Mouse (Mus musculus): Measurements from ENCODE around the gene Crabp2. TPM values are rescaled to one million over a fixed set of nuclear protein-coding genes. Genes with fewer than 3 reads are reported as not detected.

Gene Crabp2
- total and polyA plus RNA-seq, 3 experiments, result 0.38 to 1.0 TPM; not detected in 1

DNA sequence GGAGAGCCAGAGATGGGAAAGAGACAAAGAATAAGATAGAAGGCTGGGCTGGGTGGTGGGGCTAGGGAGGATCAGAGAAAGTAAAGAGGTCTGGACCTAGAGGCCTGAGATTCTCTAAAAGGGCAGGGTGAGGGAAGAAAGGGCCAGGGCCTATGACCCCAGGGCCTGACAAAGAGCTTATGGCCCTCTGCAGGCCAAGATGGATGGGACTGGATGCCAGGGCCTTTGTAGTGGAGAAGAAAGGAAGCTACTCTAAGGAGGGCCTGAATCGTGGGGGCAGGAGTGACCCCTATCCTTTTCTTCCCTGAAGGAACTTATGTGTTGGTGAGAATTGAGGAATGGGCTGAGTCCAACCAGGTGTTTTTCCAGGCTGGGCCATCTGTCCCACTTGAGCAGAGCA, 9.6 kb downstream of the Crabp2 start:
- Histone ChIP-seq H3K27ac (ENCODE audit: insufficient read depth, low read depth) (no peak overlapping the region), H3K9me3 (replicated peaks; ENCODE audit: low read length) (no peaks in the 10 kb centered on the region), H3K79me2 (replicated peaks; ENCODE audit: control insufficient read depth, extremely low read depth, insufficient read depth, poor library complexity, severe bottlenecking) (no peaks in the 10 kb centered on the region), H3K9ac (ENCODE audit: insufficient read depth, low read depth) (no peak overlapping the region), H3K4me3 (replicated peaks in 1 of 3; ENCODE audit: low read depth in 2 of 3, low read length in 2 of 3, poor library complexity in 1 of 3) (no peak overlapping the region), H3K36me3 (replicated peaks in 1 of 2; ENCODE audit: control insufficient read depth in 1 of 2, insufficient read depth in 1 of 2, low read length in 1 of 2) (no peaks in the 10 kb centered on the region), H3K4me2 (ENCODE audit: insufficient read depth, low read depth, poor library complexity, severe bottlenecking) (no peak overlapping the region), H3K27me3 (replicated peaks) (peaks cover 47% of the 10 kb centered on the region), H3K4me1 (ENCODE audit: control insufficient read depth in 1 of 2, insufficient read depth in 2 of 2) (peaks cover 0 to 4% of the 10 kb centered on the region in 2 experiments; a peak in 2 of 4 replicates)
- TF ChIP-seq CTCF (conservative IDR thresholded peaks at IDR 0.05 in 1 of 2, IDR thresholded peaks at IDR 0.05 in 1 of 2; ENCODE audit: low read depth in 2 of 2, low read length in 2 of 2), result no peak
- TF ChIP-seq CHD2 (IDR thresholded peaks at IDR 0.05; ENCODE audit: low read length), result no peak
- TF ChIP-seq MAZ (IDR thresholded peaks at IDR 0.05; ENCODE audit: low read depth, low read length), result no peak
- no peak for TF ChIP-seq CHD1 (IDR thresholded peaks at IDR 0.05; ENCODE audit: low read depth, low read length)
- no peak for TF ChIP-seq NRF1 (IDR thresholded peaks at IDR 0.05; ENCODE audit: low read depth, low read length)
- no peak for TF ChIP-seq RAD21 (IDR thresholded peaks at IDR 0.05; ENCODE audit: low read depth, low read length)
- TF ChIP-seq ZNF384 (IDR thresholded peaks at IDR 0.05; ENCODE audit: low read depth, low read length), result no peak
- no peak for TF ChIP-seq USF1 (IDR thresholded peaks at IDR 0.05; ENCODE audit: low read depth, low read length)
- no peak for TF ChIP-seq MXI1 (IDR thresholded peaks at IDR 0.05; ENCODE audit: low read depth, low read length)
- TF ChIP-seq SMC3 (IDR thresholded peaks at IDR 0.05; ENCODE audit: low read depth, low read length), result no peak
- no peak for TF ChIP-seq USF2 (conservative IDR thresholded peaks at IDR 0.05; ENCODE audit: low read depth, low read length)
- no peak for TF ChIP-seq PAX5 (IDR thresholded peaks at IDR 0.05; ENCODE audit: low read length)
- TF ChIP-seq POLR2AphosphoS2 (IDR thresholded peaks at IDR 0.05; ENCODE audit: low read depth, low read length), result no peak
- TF ChIP-seq ZMIZ1 (IDR thresholded peaks at IDR 0.05; ENCODE audit: low read depth, low read length), result no peak
- TF ChIP-seq E2F4 (IDR thresholded peaks at IDR 0.05; ENCODE audit: insufficient replicate concordance, low read depth, low read length), result no peak
- TF ChIP-seq ETS1 (conservative IDR thresholded peaks at IDR 0.05; ENCODE audit: low read depth, low read length), result no peak
- dilution Hi-C loops (cut with MboI; ENCODE audit: extremely low pct_ligation_motif_present, extremely low pct_unique_long_range_greater_than_20kb, low sequenced_read_pairs), result no loop called here
- no peak for DNase-seq (ENCODE audit: extremely low read depth)
- in situ Hi-C loops (cut with MboI; ENCODE audit: low pct_ligation_motif_present, low pct_unique_long_range_greater_than_20kb, low sequenced_read_pairs), result no loop called here

DNA sequence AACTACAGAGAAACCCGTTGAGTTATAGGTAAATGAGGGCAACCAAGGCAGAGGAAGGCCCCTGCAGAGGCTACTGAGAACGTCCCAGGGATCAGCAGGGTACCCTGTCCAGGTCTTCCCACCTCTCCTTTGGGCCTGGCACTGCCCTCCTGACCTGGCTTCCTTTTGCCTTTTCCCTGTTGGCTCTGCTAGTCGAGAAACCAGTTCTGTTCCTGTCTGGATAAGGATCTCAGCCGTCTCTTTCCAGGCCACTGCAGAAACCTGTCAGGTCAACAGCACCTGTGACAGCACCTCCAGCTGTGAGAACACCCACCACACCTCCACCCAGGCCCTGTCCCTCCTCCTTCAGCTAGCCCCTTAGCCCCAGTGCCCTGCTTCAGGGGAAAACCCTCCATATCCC, 10.0 kb downstream of the Crabp2 start:
- H3K27me3 ChIP-seq (replicated peaks), result peaks cover 52% of the 10 kb centered on the region
- no peak overlapping the region for H3K27ac ChIP-seq (ENCODE audit: insufficient read depth, low read depth)
- dilution Hi-C loops (cut with MboI; ENCODE audit: extremely low pct_ligation_motif_present, extremely low pct_unique_long_range_greater_than_20kb, low sequenced_read_pairs), result no loop called here
- in situ Hi-C loops (cut with MboI; ENCODE audit: low pct_ligation_motif_present, low pct_unique_long_range_greater_than_20kb, low sequenced_read_pairs), result no loop called here
- H3K4me3 ChIP-seq (replicated peaks in 1 of 3; ENCODE audit: low read depth in 2 of 3, low read length in 2 of 3, poor library complexity in 1 of 3), result no peak overlapping the region
- TF ChIP-seq CHD1 (IDR thresholded peaks at IDR 0.05; ENCODE audit: low read depth, low read length) (no peak), MEF2A (IDR thresholded peaks at IDR 0.05; ENCODE audit: borderline replicate concordance, low read depth, low read length) (no peak), NELFE (IDR thresholded peaks at IDR 0.05; ENCODE audit: low read depth, low read length) (no peak), USF2 (conservative IDR thresholded peaks at IDR 0.05; ENCODE audit: low read depth, low read length) (no peak), MXI1 (IDR thresholded peaks at IDR 0.05; ENCODE audit: low read depth, low read length) (no peak), ETS1 (conservative IDR thresholded peaks at IDR 0.05; ENCODE audit: low read depth, low read length) (no peak), KAT2A (IDR thresholded peaks at IDR 0.05; ENCODE audit: insufficient replicate concordance, low read length) (no peak), ZKSCAN1 (IDR thresholded peaks at IDR 0.05; ENCODE audit: borderline replicate concordance, low read depth, low read length) (no peak), EP300 (IDR thresholded peaks at IDR 0.05; ENCODE audit: low read length) (no peak), TCF12 (IDR thresholded peaks at IDR 0.05; ENCODE audit: low read depth, low read length) (no peak), HCFC1 (IDR thresholded peaks at IDR 0.05; ENCODE audit: low read depth, low read length) (no peak), BHLHE40 (IDR thresholded peaks at IDR 0.05; ENCODE audit: low read depth, low read length) (no peak), MYC (IDR thresholded peaks at IDR 0.05; ENCODE audit: low read depth, low read length) (no peak), JUN (IDR thresholded peaks at IDR 0.05; ENCODE audit: insufficient read depth, low read depth, low read length) (no peak), MAX (IDR thresholded peaks at IDR 0.05; ENCODE audit: low read length) (no peak), CTCF (conservative IDR thresholded peaks at IDR 0.05 in 1 of 2, IDR thresholded peaks at IDR 0.05 in 1 of 2; ENCODE audit: low read depth in 2 of 2, low read length in 2 of 2) (no peak), MAZ (IDR thresholded peaks at IDR 0.05; ENCODE audit: low read depth, low read length) (no peak), JUND (conservative IDR thresholded peaks at IDR 0.05; ENCODE audit: low read depth, low read length) (no peak), TBP (conservative IDR thresholded peaks at IDR 0.05; ENCODE audit: low read depth, low read length) (no peak), IRF4 (IDR thresholded peaks at IDR 0.05; ENCODE audit: low read depth, low read length) (no peak)
- peaks cover 0 to 4% of the 10 kb centered on the region in 2 experiments; a peak in 2 of 4 replicates for H3K4me1 ChIP-seq (ENCODE audit: control insufficient read depth in 1 of 2, insufficient read depth in 2 of 2)
- H3K36me3 ChIP-seq (replicated peaks in 1 of 2; ENCODE audit: control insufficient read depth in 1 of 2, insufficient read depth in 1 of 2, low read length in 1 of 2), result no peaks in the 10 kb centered on the region
- no peak overlapping the region for H3K4me2 ChIP-seq (ENCODE audit: insufficient read depth, low read depth, poor library complexity, severe bottlenecking)
- no peak for DNase-seq (ENCODE audit: extremely low read depth)
- no peaks in the 10 kb centered on the region for H3K79me2 ChIP-seq (replicated peaks; ENCODE audit: control insufficient read depth, extremely low read depth, insufficient read depth, poor library complexity, severe bottlenecking)
- H3K9ac ChIP-seq (ENCODE audit: insufficient read depth, low read depth), result no peak overlapping the region
- H3K9me3 ChIP-seq (replicated peaks; ENCODE audit: low read length), result no peaks in the 10 kb centered on the region
